Mouse (Mus musculus) C2C12 (cell line): Measurements from ENCODE around the gene Tnfsf12. TPM values are rescaled to one million over a fixed set of nuclear protein-coding genes. Genes with fewer than 3 reads are reported as not detected.

Source experiments
- H3K27me3 ChIP-seq: one replicate; pipeline ENCODE4 v1.6.1; 2011; ENCODE audit not compliant: control insufficient read depth, insufficient read depth, insufficient read length
- H3K36me3 ChIP-seq: one replicate; pipeline ENCODE4 v1.6.1; 2011; ENCODE audit not compliant: control insufficient read depth, insufficient read depth
- H3K4me3 ChIP-seq: one replicate; pipeline ENCODE4 v1.5.1; 2011; ENCODE audit warnings: mild to moderate bottlenecking, control low read depth; ENCODE audit not compliant: poor library complexity, insufficient read depth, severe bottlenecking
- H3K79me2 ChIP-seq: one replicate; pipeline ENCODE4 v1.6.1; 2011; ENCODE audit not compliant: control insufficient read depth, insufficient read depth
- H3K79me3 ChIP-seq: one replicate; pipeline ENCODE4 v1.6.1; 2011; ENCODE audit warnings: low read depth, control low read depth
- H3ac ChIP-seq: one replicate; pipeline ENCODE3; 2011; ENCODE audit warnings: low read depth; ENCODE audit not compliant: control insufficient read depth, insufficient read length
- CEBPB ChIP-seq: IDR thresholded peaks from one replicate; pipeline ENCODE4 v1.6.1; 2011; ENCODE audit warnings: low read depth, mild to moderate bottlenecking, control low read depth, moderate library complexity
- CTCF ChIP-seq: IDR thresholded peaks from one replicate; pipeline ENCODE4 v1.5.1; 2011; ENCODE audit not compliant: control insufficient read depth, insufficient read depth, insufficient read length
- FOSL1 ChIP-seq: IDR thresholded peaks from one replicate; pipeline ENCODE4 v1.8.0; 2011; ENCODE audit warnings: mild to moderate bottlenecking, low read length; ENCODE audit not compliant: poor library complexity, insufficient read depth, severe bottlenecking
- MAX ChIP-seq: IDR thresholded peaks from one replicate; pipeline ENCODE4 v1.6.1; 2011; ENCODE audit warnings: mild to moderate bottlenecking, control low read depth
- MYOD1 ChIP-seq: IDR thresholded peaks from one replicate; pipeline ENCODE4 v1.6.1; 2011; ENCODE audit warnings: low read depth; ENCODE audit not compliant: control insufficient read depth, insufficient read length
- MYOG ChIP-seq: IDR thresholded peaks from one replicate; pipeline ENCODE4 v1.6.1; 2011; ENCODE audit not compliant: control insufficient read depth, insufficient read length; ENCODE audit errors: extremely low read depth
- USF1 ChIP-seq: IDR thresholded peaks from one replicate; pipeline ENCODE4 v1.6.1; 2011; ENCODE audit warnings: low read depth, mild to moderate bottlenecking, control low read depth, moderate library complexity
- polyA plus RNA-seq: library from polyadenylated mRNA; unstranded; fragments of >200 nt; fragmentation: generic; extraction: Trizol; gene quantifications from one replicate; pipeline ENCODE4 v1.2.1, GENCODE M21; 2012; ENCODE audit warnings: missing spikeins

Gene Tnfsf12
- polyA plus RNA-seq, 1 experiment = 6.4 TPM

- H3ac ChIP-seq = no peak overlapping the region
- no peak overlapping the region for H3K4me3 ChIP-seq
- no peaks in the 10 kb centered on the region for H3K79me2 ChIP-seq
- H3K27me3 ChIP-seq = no peaks in the 10 kb centered on the region
- H3K36me3 ChIP-seq = no peaks in the 10 kb centered on the region
- H3K79me3 ChIP-seq = no peaks in the 10 kb centered on the region
- TF ChIP-seq USF1 = no peak
- no peak for TF ChIP-seq CEBPB
- TF ChIP-seq FOSL1 = no peak
- no peak for TF ChIP-seq MYOD1
- TF ChIP-seq MAX = no peak
- no peak for TF ChIP-seq CTCF
- no peak for TF ChIP-seq MYOG
These were observed 3.9 kb upstream of the Tnfsf12 start for GRCm38 (mm10) chr11:69699595-69699994.

- H3K36me3 ChIP-seq = no peaks in the 10 kb centered on the region
- H3K79me3 ChIP-seq = no peaks in the 10 kb centered on the region
- no peak overlapping the region for H3K4me3 ChIP-seq
- H3K27me3 ChIP-seq = no peaks in the 10 kb centered on the region
- no peaks in the 10 kb centered on the region for H3K79me2 ChIP-seq
- H3ac ChIP-seq = no peak overlapping the region
- TF ChIP-seq FOSL1 = no peak
- TF ChIP-seq USF1 = no peak
- TF ChIP-seq MYOD1 = no peak
- no peak for TF ChIP-seq MAX
- TF ChIP-seq CEBPB = no peak
- TF ChIP-seq CTCF = no peak
- TF ChIP-seq MYOG = no peak
These were observed 2.9 kb upstream of the Tnfsf12 start for GRCm38 (mm10) chr11:69698574-69698973.

GRCm38 (mm10) chr11:69697396-69697795 is 1.7 kb upstream of the Tnfsf12 start:
- Histone ChIP-seq H3K4me3 (no peak overlapping the region), H3ac (no peak overlapping the region), H3K27me3 (no peaks in the 10 kb centered on the region), H3K79me2 (no peaks in the 10 kb centered on the region), H3K36me3 (no peaks in the 10 kb centered on the region), H3K79me3 (no peaks in the 10 kb centered on the region)
- TF ChIP-seq MYOG (no peak), USF1 (no peak)

- TF ChIP-seq FOSL1 = no peak
- no peak for TF ChIP-seq CEBPB
- TF ChIP-seq MAX = no peak
- TF ChIP-seq MYOD1 = no peak
- no peak for TF ChIP-seq CTCF
- TF ChIP-seq MYOG = no peak
- no peaks in the 10 kb centered on the region for H3K79me2 ChIP-seq
- H3K27me3 ChIP-seq = no peaks in the 10 kb centered on the region
- no peaks in the 10 kb centered on the region for H3K36me3 ChIP-seq
- H3ac ChIP-seq = peak overlapping the region; percentile 46
- no peaks in the 10 kb centered on the region for H3K79me3 ChIP-seq
- H3K4me3 ChIP-seq = no peak overlapping the region
These were observed 646 bp downstream of the Tnfsf12 start for GRCm38 (mm10) chr11:69695046-69695360.

GRCm38 (mm10) chr11:69693421-69693965 is 2.2 kb downstream of the Tnfsf12 start:
- Histone ChIP-seq H3ac (no peak overlapping the region), H3K79me2 (no peaks in the 10 kb centered on the region), H3K27me3 (no peaks in the 10 kb centered on the region), H3K4me3 (no peak overlapping the region), H3K36me3 (no peaks in the 10 kb centered on the region), H3K79me3 (no peaks in the 10 kb centered on the region)
- TF ChIP-seq MYOD1 (no peak), CEBPB (no peak), MYOG (no peak), CTCF (no peak), MAX (no peak), USF1 (no peak), FOSL1 (no peak)

- H3ac ChIP-seq = no peak overlapping the region
- H3K79me2 ChIP-seq = no peaks in the 10 kb centered on the region
- H3K79me3 ChIP-seq = no peaks in the 10 kb centered on the region
- H3K36me3 ChIP-seq = no peaks in the 10 kb centered on the region
- H3K4me3 ChIP-seq = no peak overlapping the region
- no peak for TF ChIP-seq MYOD1
- TF ChIP-seq MYOG = no peak
- no peak for TF ChIP-seq FOSL1
- no peak for TF ChIP-seq CEBPB
- no peak for TF ChIP-seq USF1
- no peak for TF ChIP-seq CTCF
- TF ChIP-seq MAX = no peak
- no peaks in the 10 kb centered on the region for H3K27me3 ChIP-seq
These were observed 2.8 kb downstream of the Tnfsf12 start for GRCm38 (mm10) chr11:69692863-69693262.
